Mouse (Mus musculus): ENCODE measurements around the gene Atp2b1. TPM values are rescaled to one million over a fixed set of nuclear protein-coding genes. Genes with fewer than 3 reads are reported as not detected.

Gene Atp2b1
- polyA plus RNA-seq, 1 experiment from 2014 or later = 132 TPM

DNA sequence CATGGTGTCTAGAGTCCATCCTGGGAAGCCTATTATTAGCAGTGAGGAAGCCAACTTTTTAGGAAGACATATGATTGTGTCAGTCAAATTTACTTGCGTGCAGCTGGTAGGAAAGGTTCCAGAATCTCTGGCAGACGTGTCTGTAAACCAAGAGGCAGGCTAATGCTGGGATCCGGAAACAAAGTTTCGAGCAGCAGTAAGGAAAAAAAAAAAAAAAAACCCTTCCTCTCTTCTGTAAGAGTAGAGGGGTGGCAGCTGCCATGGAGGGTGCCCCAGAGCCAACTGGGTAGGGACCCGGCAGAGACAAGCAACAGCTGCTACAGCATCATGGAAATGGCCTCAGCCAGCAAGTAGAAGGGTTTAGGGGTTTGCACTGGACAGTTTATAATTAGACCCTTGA lies 31.6 kb upstream of the Atp2b1 start:
- Histone ChIP-seq H3K27ac (ENCODE audit: low read depth, low read length) (no peak overlapping the region), H3K4me3 (ENCODE audit: low read depth, low read length) (no peak overlapping the region), H3K36me3 (ENCODE audit: control insufficient read depth, insufficient read depth, low read length) (no peaks in the 10 kb centered on the region), H3K4me2 (ENCODE audit: low read depth) (no peak overlapping the region), H3K9me3 (ENCODE audit: control insufficient read depth, low read length) (no peaks in the 10 kb centered on the region), H3K27me3 (ENCODE audit: control insufficient read depth, insufficient read depth, low read length) (no peaks in the 10 kb centered on the region), H3K4me1 (ENCODE audit: control insufficient read depth, insufficient read depth, low read length) (no peaks in the 10 kb centered on the region), H3K9ac (ENCODE audit: low read length) (no peak overlapping the region)
- ATAC-seq (ENCODE audit: insufficient read depth, low FRiP score, low TSS enrichment) = no peak
- WGBS = 95% methylated on average over 5 of the region's 5 CpGs
- no peak for DNase-seq (ENCODE audit: low spot score)

- Histone ChIP-seq H3K36me3 (ENCODE audit: control insufficient read depth, insufficient read depth, low read length) (no peaks in the 10 kb centered on the region), H3K4me1 (ENCODE audit: control insufficient read depth, insufficient read depth, low read length) (no peaks in the 10 kb centered on the region), H3K9ac (ENCODE audit: low read length) (no peak overlapping the region), H3K4me2 (ENCODE audit: low read depth) (no peak overlapping the region), H3K9me3 (ENCODE audit: control insufficient read depth, low read length) (no peaks in the 10 kb centered on the region), H3K27ac (ENCODE audit: low read depth, low read length) (no peak overlapping the region), H3K4me3 (ENCODE audit: low read depth, low read length) (no peak overlapping the region), H3K27me3 (ENCODE audit: control insufficient read depth, insufficient read depth, low read length) (no peaks in the 10 kb centered on the region)
- DNase-seq (ENCODE audit: low spot score) (no peak), ATAC-seq (ENCODE audit: insufficient read depth, low FRiP score, low TSS enrichment) (no peak)
- WGBS = 90% methylated on average over 2 of the region's 2 CpGs
Measured at GRCm38 (mm10) chr10:98884445-98884844, 29.8 kb upstream of the Atp2b1 start.

GRCm38 (mm10) chr10:98886770-98887271 lies 27.4 kb upstream of the Atp2b1 start:
- H3K4me2 ChIP-seq (ENCODE audit: low read depth) = no peak overlapping the region
- no peaks in the 10 kb centered on the region for H3K36me3 ChIP-seq (ENCODE audit: control insufficient read depth, insufficient read depth, low read length)
- H3K4me1 ChIP-seq (ENCODE audit: control insufficient read depth, insufficient read depth, low read length) = no peaks in the 10 kb centered on the region
- WGBS = 92% methylated on average over 3 of the region's 3 CpGs
- no peak overlapping the region for H3K9ac ChIP-seq (ENCODE audit: low read length)
- H3K27ac ChIP-seq (ENCODE audit: low read depth, low read length) = no peak overlapping the region
- no peak overlapping the region for H3K4me3 ChIP-seq (ENCODE audit: low read depth, low read length)
- no peaks in the 10 kb centered on the region for H3K27me3 ChIP-seq (ENCODE audit: control insufficient read depth, insufficient read depth, low read length)
- DNase-seq (ENCODE audit: low spot score) = no peak
- ATAC-seq (ENCODE audit: insufficient read depth, low FRiP score, low TSS enrichment) = no peak
- H3K9me3 ChIP-seq (ENCODE audit: control insufficient read depth, low read length) = no peaks in the 10 kb centered on the region

DNA sequence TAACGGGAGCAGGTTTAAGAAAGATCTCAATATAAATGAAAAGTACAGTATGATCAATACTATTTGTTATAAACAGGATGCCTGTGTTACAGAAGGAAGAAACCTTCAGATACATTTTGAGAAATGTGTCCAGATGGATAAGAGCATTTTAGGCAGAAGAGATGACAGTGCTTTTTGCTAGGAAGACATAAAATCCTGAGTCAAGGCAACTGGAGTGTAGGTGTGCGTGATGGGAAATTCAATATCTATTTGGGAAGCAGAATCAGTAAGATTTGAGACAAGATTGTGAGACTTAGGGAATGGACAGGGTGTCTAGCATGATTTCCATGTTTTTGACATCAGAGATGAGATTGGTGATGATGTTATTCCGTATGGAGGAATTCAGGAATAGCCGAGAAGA lies 22.8 kb upstream of the Atp2b1 start:
- H3K9ac ChIP-seq (ENCODE audit: low read length) = no peak overlapping the region
- DNase-seq (ENCODE audit: low spot score) (no peak), ATAC-seq (ENCODE audit: insufficient read depth, low FRiP score, low TSS enrichment) (no peak)
- H3K4me3 ChIP-seq (ENCODE audit: low read depth, low read length) = no peak overlapping the region
- H3K4me1 ChIP-seq (ENCODE audit: control insufficient read depth, insufficient read depth, low read length) = no peaks in the 10 kb centered on the region
- no peaks in the 10 kb centered on the region for H3K9me3 ChIP-seq (ENCODE audit: control insufficient read depth, low read length)
- 86% methylated on average over 4 of the region's 4 CpGs for WGBS
- no peak overlapping the region for H3K4me2 ChIP-seq (ENCODE audit: low read depth)
- no peaks in the 10 kb centered on the region for H3K27me3 ChIP-seq (ENCODE audit: control insufficient read depth, insufficient read depth, low read length)
- H3K27ac ChIP-seq (ENCODE audit: low read depth, low read length) = no peak overlapping the region
- no peaks in the 10 kb centered on the region for H3K36me3 ChIP-seq (ENCODE audit: control insufficient read depth, insufficient read depth, low read length)

- Histone ChIP-seq H3K4me1 (ENCODE audit: control insufficient read depth, insufficient read depth, low read length) (no peaks in the 10 kb centered on the region), H3K4me3 (ENCODE audit: low read depth, low read length) (no peak overlapping the region), H3K27me3 (ENCODE audit: control insufficient read depth, insufficient read depth, low read length) (no peaks in the 10 kb centered on the region), H3K9me3 (ENCODE audit: control insufficient read depth, low read length) (no peaks in the 10 kb centered on the region), H3K9ac (ENCODE audit: low read length) (no peak overlapping the region), H3K27ac (ENCODE audit: low read depth, low read length) (no peak overlapping the region), H3K4me2 (ENCODE audit: low read depth) (no peak overlapping the region), H3K36me3 (ENCODE audit: control insufficient read depth, insufficient read depth, low read length) (no peaks in the 10 kb centered on the region)
- no peak for DNase-seq (ENCODE audit: low spot score)
- no peak for ATAC-seq (ENCODE audit: insufficient read depth, low FRiP score, low TSS enrichment)
- 91% methylated on average over 8 of the region's 8 CpGs for WGBS
Measured at GRCm38 (mm10) chr10:98897507-98897906, 16.7 kb upstream of the Atp2b1 start.

- WGBS = 85% methylated on average over 4 of the region's 4 CpGs
- ATAC-seq (ENCODE audit: insufficient read depth, low FRiP score, low TSS enrichment) = no peak
Measured at GRCm38 (mm10) chr10:98897913-98898748, 16.1 kb upstream of the Atp2b1 start.

GRCm38 (mm10) chr10:98901533-98901932 lies 12.7 kb upstream of the Atp2b1 start:
- Histone ChIP-seq H3K27ac (ENCODE audit: low read depth, low read length) (no peak overlapping the region), H3K9me3 (ENCODE audit: control insufficient read depth, low read length) (no peaks in the 10 kb centered on the region), H3K4me1 (ENCODE audit: control insufficient read depth, insufficient read depth, low read length) (no peaks in the 10 kb centered on the region), H3K27me3 (ENCODE audit: control insufficient read depth, insufficient read depth, low read length) (no peaks in the 10 kb centered on the region), H3K9ac (ENCODE audit: low read length) (no peak overlapping the region), H3K4me2 (ENCODE audit: low read depth) (no peak overlapping the region), H3K4me3 (ENCODE audit: low read depth, low read length) (no peak overlapping the region), H3K36me3 (ENCODE audit: control insufficient read depth, insufficient read depth, low read length) (no peaks in the 10 kb centered on the region)
- WGBS = 88% methylated on average over 5 of the region's 5 CpGs
- DNase-seq (ENCODE audit: low spot score) (no peak), ATAC-seq (ENCODE audit: insufficient read depth, low FRiP score, low TSS enrichment) (no peak)

More at GRCm38 (mm10) chr10:98897913-98898748, 16.1 kb upstream of the Atp2b1 start:
- Histone ChIP-seq H3K9ac (ENCODE audit: low read length) (no peak overlapping the region), H3K4me1 (ENCODE audit: control insufficient read depth, insufficient read depth, low read length) (no peaks in the 10 kb centered on the region), H3K4me3 (ENCODE audit: low read depth, low read length) (no peak overlapping the region), H3K9me3 (ENCODE audit: control insufficient read depth, low read length) (no peaks in the 10 kb centered on the region), H3K4me2 (ENCODE audit: low read depth) (no peak overlapping the region), H3K27ac (ENCODE audit: low read depth, low read length) (no peak overlapping the region), H3K36me3 (ENCODE audit: control insufficient read depth, insufficient read depth, low read length) (no peaks in the 10 kb centered on the region), H3K27me3 (ENCODE audit: control insufficient read depth, insufficient read depth, low read length) (no peaks in the 10 kb centered on the region)
- no peak for DNase-seq (ENCODE audit: low spot score)

- WGBS = 90% methylated on average over 4 of the region's 4 CpGs
- Histone ChIP-seq H3K36me3 (ENCODE audit: control insufficient read depth, insufficient read depth, low read length) (no peaks in the 10 kb centered on the region), H3K27me3 (ENCODE audit: control insufficient read depth, insufficient read depth, low read length) (no peaks in the 10 kb centered on the region)
Measured at GRCm38 (mm10) chr10:98905987-98906386, 8.2 kb upstream of the Atp2b1 start.

DNA sequence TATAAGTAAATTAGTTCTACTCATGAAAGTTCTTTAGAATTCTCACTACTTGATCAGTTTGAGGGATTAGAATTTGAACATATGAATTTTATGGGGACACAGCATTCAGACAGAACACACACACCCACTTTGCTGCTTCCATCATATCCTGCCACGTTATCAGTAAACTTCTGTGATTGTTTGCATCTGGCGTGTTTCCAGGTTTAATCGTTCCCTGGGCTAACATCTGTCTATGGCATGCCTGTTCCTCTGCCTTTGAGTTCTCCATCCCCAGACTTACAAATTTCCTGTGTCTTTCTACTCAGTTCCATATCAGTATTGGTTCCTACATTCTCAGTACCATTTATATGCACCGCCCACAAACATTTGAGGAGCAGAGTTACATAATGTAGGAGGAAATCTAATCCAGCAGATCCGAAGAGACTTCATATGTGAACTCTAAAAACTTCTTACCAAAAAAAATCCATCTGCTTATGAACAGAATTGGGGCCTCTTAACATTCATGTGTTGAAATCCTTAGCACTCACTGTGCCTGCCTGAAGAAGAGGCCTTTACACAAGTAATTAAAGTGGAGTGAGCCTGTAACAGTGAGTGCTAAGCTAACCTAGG lies 7.2 kb upstream of the Atp2b1 start:
- H3K9ac ChIP-seq (ENCODE audit: low read length) = no peak overlapping the region
- no peaks in the 10 kb centered on the region for H3K27me3 ChIP-seq (ENCODE audit: control insufficient read depth, insufficient read depth, low read length)
- no peak overlapping the region for H3K4me3 ChIP-seq (ENCODE audit: low read depth, low read length)
- ATAC-seq (ENCODE audit: insufficient read depth, low FRiP score, low TSS enrichment) = no peak
- H3K27ac ChIP-seq (ENCODE audit: low read depth, low read length) = no peak overlapping the region
- no peak for DNase-seq (ENCODE audit: low spot score)
- H3K36me3 ChIP-seq (ENCODE audit: control insufficient read depth, insufficient read depth, low read length) = no peaks in the 10 kb centered on the region
- H3K4me1 ChIP-seq (ENCODE audit: control insufficient read depth, insufficient read depth, low read length) = no peaks in the 10 kb centered on the region
- H3K4me2 ChIP-seq (ENCODE audit: low read depth) = no peak overlapping the region
- WGBS = 90% methylated on average over 5 of the region's 5 CpGs
- no peaks in the 10 kb centered on the region for H3K9me3 ChIP-seq (ENCODE audit: control insufficient read depth, low read length)

More at GRCm38 (mm10) chr10:98905987-98906386, 8.2 kb upstream of the Atp2b1 start:
- Histone ChIP-seq H3K4me1 (ENCODE audit: control insufficient read depth, insufficient read depth, low read length) (no peaks in the 10 kb centered on the region), H3K4me3 (ENCODE audit: low read depth, low read length) (no peak overlapping the region), H3K27ac (ENCODE audit: low read depth, low read length) (no peak overlapping the region), H3K9ac (ENCODE audit: low read length) (no peak overlapping the region), H3K9me3 (ENCODE audit: control insufficient read depth, low read length) (no peaks in the 10 kb centered on the region), H3K4me2 (ENCODE audit: low read depth) (no peak overlapping the region)
- ATAC-seq (ENCODE audit: insufficient read depth, low FRiP score, low TSS enrichment) (no peak), DNase-seq (ENCODE audit: low spot score) (no peak)

Data from neural tube, embryonic 11.5 days (tissue).